Mouse (Mus musculus) adrenal gland, postnatal 4 days (tissue): ENCODE data around the gene Tet1. TPM values are rescaled to one million over a fixed set of nuclear protein-coding genes. Genes with fewer than 3 reads are reported as not detected.

Experiments
- DNase-seq, 2 experiments: peaks; one replicate each; pipeline ENCODE4 v3.0.0; 2021 to 2022; ENCODE audit warnings: low spot score in 2 of 2, mixed read lengths in 2 of 2
- total RNA-seq, 2 experiments: library from RNA; stranded (reverse); gene quantifications; 2 replicates each; pipeline ENCODE4 v1.2.3; 2021

Gene Tet1
- total RNA-seq, 2 experiments from 2014 or later, result 19.1 to 19.6 TPM

GRCm38 (mm10) chr10:62892549-62893232 is 16.1 kb downstream of the Tet1 start:
- DNase-seq, result no peak

- DNase-seq, result no peak
These were observed 17.8 kb downstream of the Tet1 start for GRCm38 (mm10) chr10:62891025-62891424.

GRCm38 (mm10) chr10:62886799-62887591 is 21.8 kb downstream of the Tet1 start:
- DNase-seq, result peak in 1 of 2 experiments; percentile 21

- no peak for DNase-seq
These were observed 22.6 kb downstream of the Tet1 start for GRCm38 (mm10) chr10:62885969-62886798.

- no peak for DNase-seq
These were observed 23.3 kb downstream of the Tet1 start for GRCm38 (mm10) chr10:62885460-62885859.

GRCm38 (mm10) chr10:62884517-62884916 is 24.3 kb downstream of the Tet1 start:
- DNase-seq, result no peak

GRCm38 (mm10) chr10:62883933-62884372 is 24.8 kb downstream of the Tet1 start:
- no peak for DNase-seq

GRCm38 (mm10) chr10:62881211-62881610 is 27.6 kb downstream of the Tet1 start:
- no peak for DNase-seq

GRCm38 (mm10) chr10:62878056-62878455 is 30.7 kb downstream of the Tet1 start:
- DNase-seq, result no peak

GRCm38 (mm10) chr10:62875565-62875964 is 33.2 kb downstream of the Tet1 start:
- no peak for DNase-seq

GRCm38 (mm10) chr10:62874828-62875227 is 34.0 kb downstream of the Tet1 start:
- DNase-seq, result no peak

- DNase-seq, result no peak
These were observed 42.6 kb downstream of the Tet1 start for GRCm38 (mm10) chr10:62866035-62866791.

GRCm38 (mm10) chr10:62865167-62866034 is 43.4 kb downstream of the Tet1 start:
- peak; percentile 41 for DNase-seq

- DNase-seq, result no peak
These were observed 45.2 kb downstream of the Tet1 start for GRCm38 (mm10) chr10:62863563-62863962.

GRCm38 (mm10) chr10:62862435-62862834 is 46.4 kb downstream of the Tet1 start:
- no peak for DNase-seq

GRCm38 (mm10) chr10:62858967-62859366 is 49.8 kb downstream of the Tet1 start:
- DNase-seq, result no peak

- DNase-seq, result no peak
These were observed 52.0 kb downstream of the Tet1 start for GRCm38 (mm10) chr10:62856690-62857290.

GRCm38 (mm10) chr10:62854992-62855391 is 53.8 kb downstream of the Tet1 start:
- no peak for DNase-seq

- no peak for DNase-seq
These were observed 54.2 kb downstream of the Tet1 start for GRCm38 (mm10) chr10:62854581-62854980.
